Mouse (Mus musculus) testis, adult 2 months (tissue): Measurements from ENCODE around the gene Fbxl20. TPM values are rescaled to one million over a fixed set of nuclear protein-coding genes. Genes with fewer than 3 reads are reported as not detected.
"Not testable (repeated sequence)": the region's sequence is repeated elsewhere in the genome, so short reads cannot be mapped to it uniquely, and the experiment has no call there.

Experiments
- H3K27ac ChIP-seq: fragments of 200-500 bp; 2 replicates; pipeline ENCODE4 v1.5.1; 2012; ENCODE audit warnings: low read depth, low read length; ENCODE audit not compliant: control insufficient read depth, insufficient read depth
- H3K27me3 ChIP-seq: fragments of 200-500 bp; 2 replicates; pipeline ENCODE4 v1.6.1; 2012; ENCODE audit warnings: mild to moderate bottlenecking, low read length, moderate library complexity; ENCODE audit not compliant: control insufficient read depth, insufficient read depth
- H3K36me3 ChIP-seq: fragments of 200-500 bp; 2 replicates; pipeline ENCODE4 v1.6.1; 2012; ENCODE audit warnings: mild to moderate bottlenecking, low read length; ENCODE audit not compliant: control insufficient read depth, insufficient read depth
- H3K4me1 ChIP-seq: fragments of 200-500 bp; 2 replicates; pipeline ENCODE4 v1.6.1; 2012; ENCODE audit warnings: low read length; ENCODE audit not compliant: control insufficient read depth, insufficient read depth
- H3K4me3 ChIP-seq: fragments of 200-500 bp; 2 replicates; pipeline ENCODE4 v1.5.1; 2012; ENCODE audit warnings: low read depth, mild to moderate bottlenecking, low read length, moderate library complexity, mixed read lengths; ENCODE audit not compliant: control insufficient read depth
- CTCF ChIP-seq: fragments of 200-500 bp; IDR thresholded peaks from 2 replicates; pipeline ENCODE4 v1.5.1; 2012; ENCODE audit warnings: low read depth, mild to moderate bottlenecking, inconsistent platforms, low read length, moderate library complexity; ENCODE audit not compliant: control insufficient read depth, insufficient read depth, insufficient replicate concordance
- POLR2A ChIP-seq: fragments of 200-500 bp; IDR thresholded peaks from 2 replicates; pipeline ENCODE4 v1.6.1; 2012; ENCODE audit warnings: low read depth, mild to moderate bottlenecking, inconsistent platforms, low read length, moderate library complexity; ENCODE audit not compliant: control insufficient read depth
- polyA plus RNA-seq: library from polyadenylated mRNA; depleted of rRNA; stranded (reverse); fragments of >200 nt; gene quantifications from 2 replicates; pipeline ENCODE4 v1.2.3, GENCODE M21; 2012; rRNA removed

Fbxl20 gene
- 8.0 and 8.2 TPM in 2 replicates for polyA plus RNA-seq

DNA sequence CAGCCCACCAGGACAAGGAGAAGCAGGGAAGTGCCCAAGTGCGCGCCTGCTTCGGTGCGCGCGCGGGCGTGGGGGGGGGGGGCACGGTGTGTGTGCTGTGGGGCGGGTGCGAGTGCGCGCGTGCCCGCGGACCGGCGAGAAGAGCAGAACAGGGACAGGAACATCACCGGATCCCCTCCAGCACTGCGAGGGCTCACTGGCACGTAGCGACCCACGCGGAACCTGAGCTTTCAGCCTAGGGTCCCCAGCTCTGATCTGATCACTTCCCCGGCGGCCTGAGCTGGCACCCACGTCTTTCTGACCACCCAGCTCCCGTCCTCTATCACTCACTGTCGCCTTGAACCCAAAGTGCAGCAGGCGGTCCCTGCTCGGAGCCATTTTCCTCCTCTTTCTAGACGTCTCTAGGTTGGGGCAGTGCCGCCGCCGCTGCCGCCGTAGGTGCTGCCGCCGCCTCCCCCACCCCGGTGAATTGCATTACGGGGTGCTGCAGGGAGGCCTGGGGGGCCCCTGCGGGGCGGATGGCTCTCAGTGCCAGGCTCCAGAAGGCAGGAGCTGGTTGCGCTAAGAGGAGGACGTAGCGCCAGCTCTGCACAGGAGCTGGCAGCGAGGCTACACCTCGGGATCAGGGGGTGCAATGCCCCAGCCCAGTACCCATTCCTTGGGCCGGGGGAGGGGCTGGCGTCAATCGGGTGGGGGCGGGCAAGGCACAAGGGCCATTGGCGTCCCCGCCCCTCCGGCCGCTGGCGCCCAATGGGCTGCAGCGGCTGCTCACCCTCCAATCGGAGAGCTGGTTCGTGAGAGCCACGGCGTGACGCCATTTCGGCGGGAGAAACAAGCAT lies at the start of gene Fbxl20:
Gene Fbxl20 (minus strand): TSS at position 618 of the 839 bp plus-strand sequence.
- TF ChIP-seq POLR2A (peak; percentile 5; the same call in 1 of the 2 replicates), CTCF (no peak)
- Histone ChIP-seq H3K4me1 (peaks cover 7% of the 10 kb centered on the region), H3K27ac (peak within 1 kb of the TSS; percentile 88), H3K4me3 (peak within 1 kb of the TSS; percentile 94), H3K36me3 (no peaks in the 10 kb centered on the region), H3K27me3 (no peaks in the 10 kb centered on the region)

DNA sequence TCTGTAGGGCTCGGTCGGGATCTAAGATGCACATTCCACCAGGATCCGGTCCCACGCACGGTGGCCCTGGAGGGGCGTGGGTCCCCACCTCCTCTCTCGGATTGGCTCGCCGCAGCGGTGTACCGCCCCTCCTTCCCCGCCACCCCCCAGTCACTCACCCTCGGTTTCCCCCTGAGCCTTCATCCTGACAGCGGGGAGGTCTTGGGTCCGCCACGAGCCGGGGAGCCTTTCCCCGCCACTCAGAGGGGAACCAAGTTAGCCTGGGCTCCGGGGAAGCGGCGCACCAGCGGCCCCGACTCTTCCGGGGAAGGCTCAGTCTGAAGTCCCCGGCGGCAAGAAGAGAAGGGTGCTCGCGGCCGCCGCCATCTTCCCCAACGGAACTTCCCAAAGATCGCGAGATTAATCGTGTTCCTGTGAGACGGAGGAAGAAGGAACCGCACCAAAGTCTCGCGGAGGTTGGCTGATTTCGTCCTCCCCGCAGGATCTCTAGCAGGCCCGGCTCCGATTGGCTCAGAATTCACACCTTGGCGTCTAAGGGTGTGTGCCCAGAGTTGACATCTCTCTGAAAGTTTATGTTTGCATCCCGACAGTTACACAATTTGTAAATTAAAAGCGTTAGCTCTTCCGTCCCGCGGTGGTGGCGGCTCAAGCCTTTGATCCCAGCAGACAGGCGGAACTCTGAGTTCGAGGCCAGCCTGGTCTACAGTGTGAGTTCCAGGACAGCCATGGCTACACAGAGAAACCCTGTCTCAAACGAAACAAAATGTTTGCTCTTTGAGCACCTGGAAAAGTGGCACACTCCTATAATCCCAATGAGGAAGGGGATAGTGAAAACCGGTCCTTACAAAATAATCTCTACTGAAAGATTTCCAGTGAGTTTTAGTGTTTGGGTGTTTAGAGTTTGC lies 43.0 kb upstream of the Fbxl20 start, which contains the start of gene Med1:
Gene Med1 (minus strand): TSS at position 393 of the 905 bp plus-strand sequence.
- peak; percentile 91 for TF ChIP-seq POLR2A
- TF ChIP-seq CTCF: no peak
- no peaks in the 10 kb centered on the region for H3K27me3 ChIP-seq
- H3K4me3 ChIP-seq: peak within 1 kb of the TSS; percentile 82
- H3K27ac ChIP-seq: peak within 1 kb of the TSS; percentile 88
- no peaks in the 10 kb centered on the region for H3K4me1 ChIP-seq
- H3K36me3 ChIP-seq: no peaks in the 10 kb centered on the region; the same call in 1 of the 2 replicates

DNA sequence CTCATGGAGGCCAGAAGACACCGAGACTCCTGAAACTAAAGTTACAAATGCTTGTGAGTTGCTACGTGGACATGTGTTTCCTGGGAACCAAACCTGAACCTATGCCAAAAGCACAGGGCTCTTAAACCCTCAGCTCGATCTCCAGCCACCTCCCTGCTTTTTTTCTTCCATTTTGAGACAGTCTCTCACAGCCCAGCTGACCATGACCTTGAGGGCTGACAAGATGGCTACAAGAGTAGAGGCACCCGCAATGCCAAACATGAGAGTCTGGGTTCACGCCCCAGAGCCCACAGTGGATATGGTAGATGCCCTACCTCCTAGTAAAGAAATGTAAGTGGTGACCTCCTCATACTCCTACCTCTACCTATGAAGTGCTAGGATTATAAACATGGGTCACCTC lies 40.6 kb upstream of the Fbxl20 start:
- H3K36me3 ChIP-seq: no peaks in the 10 kb centered on the region; the same call in 1 of the 2 replicates
- TF ChIP-seq POLR2A: no peak
- no peak for TF ChIP-seq CTCF
- no peak overlapping the region for H3K27ac ChIP-seq
- H3K4me3 ChIP-seq: no peak overlapping the region
- no peaks in the 10 kb centered on the region for H3K4me1 ChIP-seq
- no peaks in the 10 kb centered on the region for H3K27me3 ChIP-seq

DNA sequence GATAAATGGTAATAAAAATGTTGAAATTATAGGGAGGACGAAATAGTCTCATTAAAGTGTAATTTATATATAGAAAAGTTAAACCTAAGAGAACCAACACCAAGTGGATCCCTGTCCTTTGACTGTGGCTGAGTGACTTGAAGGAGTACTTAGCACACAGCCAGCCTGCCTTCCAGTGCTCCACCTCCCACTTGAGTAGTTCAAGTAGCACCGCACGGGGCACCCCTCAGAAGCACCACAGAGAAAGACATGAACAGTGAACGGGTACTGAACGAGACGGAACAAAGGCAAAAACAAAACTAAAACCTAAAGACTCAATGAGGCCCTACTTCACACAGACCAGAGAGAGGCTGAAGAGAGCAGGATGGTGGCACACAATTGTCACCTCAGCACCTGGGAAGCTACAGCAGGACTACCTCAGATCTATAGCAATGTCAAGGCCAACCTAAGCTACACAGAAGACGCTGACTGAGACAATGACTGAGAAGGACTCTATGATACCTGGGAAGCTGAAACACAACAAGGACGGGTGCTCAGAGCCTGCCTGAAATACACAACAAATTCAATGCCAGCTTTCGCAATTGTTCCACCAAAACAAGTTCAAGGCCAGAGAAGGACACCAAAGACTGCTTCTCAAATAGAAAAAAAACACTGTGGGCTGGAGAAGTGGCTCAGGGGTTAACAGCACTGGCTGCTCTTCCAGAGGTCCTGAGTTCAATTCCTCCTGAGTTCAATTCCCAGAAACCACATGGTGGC lies 37.6 kb upstream of the Fbxl20 start:
- peaks cover 1% of the 10 kb centered on the region; the same call in 1 of the 2 replicates for H3K36me3 ChIP-seq
- no peak overlapping the region for H3K4me3 ChIP-seq
- TF ChIP-seq POLR2A: no peak
- TF ChIP-seq CTCF: no peak

DNA sequence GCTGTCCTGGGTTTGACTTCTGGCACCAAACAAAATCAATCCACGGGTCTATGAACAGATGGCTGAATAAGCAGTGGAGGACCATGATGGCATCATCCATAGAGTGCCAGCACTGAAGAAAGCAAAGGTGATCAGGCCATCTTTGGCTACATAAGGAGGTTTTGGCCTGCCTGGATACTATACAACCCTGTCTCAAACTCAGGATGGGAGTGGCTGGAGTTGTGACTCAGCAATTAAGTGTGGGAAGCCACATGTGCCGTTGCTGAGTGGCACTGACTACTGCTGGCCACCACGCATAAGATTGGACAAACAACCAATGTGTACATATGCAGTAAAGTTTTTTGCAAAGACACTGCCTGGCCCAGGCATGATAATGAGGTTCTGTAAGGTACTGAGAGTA lies 31.9 kb upstream of the Fbxl20 start:
- H3K36me3 ChIP-seq, H3K4me1 ChIP-seq, H3K27me3 ChIP-seq, H3K4me3 ChIP-seq, H3K27ac ChIP-seq: not testable (repeated sequence)

More for the DNA sequence above, 37.6 kb upstream of the Fbxl20 start:
- Histone ChIP-seq H3K27ac (no peak overlapping the region), H3K4me1 (no peaks in the 10 kb centered on the region), H3K27me3 (no peaks in the 10 kb centered on the region)

DNA sequence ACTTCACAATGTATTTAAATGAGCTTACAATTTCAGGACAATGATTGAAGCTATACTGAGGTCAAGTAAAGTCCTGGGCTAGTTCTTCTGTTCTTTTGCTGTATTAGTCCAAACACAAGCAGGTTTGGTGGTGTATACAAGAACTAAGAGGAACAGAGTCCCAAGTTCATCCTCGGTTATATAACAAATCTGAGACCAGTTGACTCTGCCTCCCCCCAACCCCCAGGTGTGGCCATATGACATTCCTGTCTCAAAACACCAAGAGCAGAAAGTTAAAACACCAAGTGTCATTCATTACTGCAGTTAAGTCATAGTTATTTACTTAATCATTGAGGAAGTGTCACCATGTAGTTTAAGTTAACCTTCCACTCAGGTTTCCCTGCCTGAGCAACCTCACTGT lies 18.2 kb upstream of the Fbxl20 start:
- Histone ChIP-seq H3K27me3 (no peaks in the 10 kb centered on the region), H3K36me3 (peaks cover 1% of the 10 kb centered on the region), H3K4me3 (no peak overlapping the region), H3K4me1 (no peaks in the 10 kb centered on the region), H3K27ac (no peak overlapping the region)
- TF ChIP-seq CTCF (no peak), POLR2A (no peak)

DNA sequence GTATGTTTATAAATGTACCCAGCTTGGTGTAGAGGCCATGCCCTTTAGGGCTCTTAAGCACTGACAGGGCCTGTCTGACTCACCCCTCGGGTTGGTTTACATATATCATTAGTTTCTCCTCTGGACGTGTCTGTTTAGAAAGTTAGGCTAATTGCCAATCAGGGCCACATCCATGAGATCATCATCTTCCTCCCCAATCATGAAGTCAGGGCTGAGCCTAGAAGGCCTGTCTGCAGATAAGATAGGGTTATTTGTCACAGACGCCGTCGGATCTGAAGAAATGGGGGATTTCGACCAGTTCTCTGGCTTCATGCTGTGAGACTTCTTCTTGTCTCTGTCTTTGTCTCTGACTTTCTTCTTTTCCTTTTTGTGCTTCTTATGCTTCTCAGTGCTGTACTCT lies 4.9 kb upstream of the Fbxl20 start:
- Histone ChIP-seq H3K27me3 (no peaks in the 10 kb centered on the region), H3K4me3 (no peak overlapping the region), H3K4me1 (no peaks in the 10 kb centered on the region), H3K27ac (no peak overlapping the region), H3K36me3 (no peaks in the 10 kb centered on the region; the same call in 1 of the 2 replicates)
- no peak for TF ChIP-seq CTCF
- no peak for TF ChIP-seq POLR2A
